Mouse (Mus musculus): Measurements from ENCODE around the gene Tbpl1.

DNA sequence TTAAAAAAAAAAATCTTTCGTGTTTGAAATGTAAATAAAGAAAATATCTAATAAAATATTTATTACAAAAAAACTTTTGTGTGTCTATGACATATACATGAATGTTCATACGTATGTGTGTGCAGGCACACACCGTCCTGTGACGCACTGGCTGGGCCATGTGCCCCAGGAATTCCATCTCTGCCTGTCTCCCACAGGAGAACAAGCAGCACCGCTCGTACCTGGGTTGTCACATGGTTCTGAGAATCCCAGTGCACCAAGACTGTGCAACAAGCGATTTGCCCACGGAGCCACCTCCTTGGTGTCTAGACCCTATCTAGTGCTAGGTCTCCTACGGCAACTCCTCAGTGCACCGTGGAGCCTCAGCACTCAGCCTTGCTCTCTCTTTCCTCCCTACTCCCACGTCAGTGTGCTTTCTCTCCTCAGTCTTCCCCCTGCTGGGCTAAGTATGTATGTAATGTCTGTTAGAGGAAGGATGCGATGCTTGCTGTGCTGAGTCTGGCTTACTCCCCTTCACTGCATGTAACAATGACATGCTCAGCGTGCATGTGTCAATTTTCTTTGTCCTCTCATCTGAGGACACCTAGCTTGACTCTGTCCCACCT, 21.5 kb downstream of the Tbpl1 start:
- no peak for TF ChIP-seq USF1 (IDR thresholded peaks at IDR 0.05; ENCODE audit: low read depth)
- TF ChIP-seq CTCF (IDR thresholded peaks at IDR 0.05; ENCODE audit: control insufficient read depth, insufficient read depth, insufficient read length) = no peak
- no peak for TF ChIP-seq MYOD1 (IDR thresholded peaks at IDR 0.05; ENCODE audit: control insufficient read depth, insufficient read length, low read depth)
- TF ChIP-seq MAX (IDR thresholded peaks at IDR 0.05) = no peak
- TF ChIP-seq MYOG (IDR thresholded peaks at IDR 0.05; ENCODE audit: control insufficient read depth, extremely low read depth, insufficient read length) = no peak
- TF ChIP-seq CEBPB (IDR thresholded peaks at IDR 0.05; ENCODE audit: low read depth) = no peak
